Mouse (Mus musculus) myocyte (in vitro differentiated cells): ENCODE results near the gene Nxn. TPM values are rescaled to one million over a fixed set of nuclear protein-coding genes. Genes with fewer than 3 reads are reported as not detected.

ENCODE experiments used
- H3K27me3 ChIP-seq: one replicate; pipeline ENCODE4 v1.6.1; 2011; ENCODE audit not compliant: control insufficient read depth, insufficient read depth, insufficient read length
- H3K36me3 ChIP-seq: one replicate; pipeline ENCODE4 v1.6.1; 2011; ENCODE audit not compliant: control insufficient read depth, insufficient read depth
- H3K4me2 ChIP-seq: one replicate; pipeline ENCODE4 v1.6.1; 2011; ENCODE audit warnings: low read depth, control low read depth
- H3K4me3 ChIP-seq: one replicate; pipeline ENCODE4 v1.5.1; 2011; ENCODE audit warnings: mild to moderate bottlenecking, control low read depth, moderate library complexity
- H3K79me2 ChIP-seq: one replicate; pipeline ENCODE4 v1.6.1; 2011; ENCODE audit not compliant: control insufficient read depth, insufficient read depth
- H3ac ChIP-seq: one replicate; pipeline ENCODE4 v1.6.1; 2011; ENCODE audit not compliant: control insufficient read depth, insufficient read length
- CEBPB ChIP-seq: IDR thresholded peaks from 2 replicates; pipeline ENCODE4 v1.6.1; 2011; ENCODE audit warnings: mild to moderate bottlenecking, moderate library complexity; ENCODE audit not compliant: poor library complexity, insufficient read depth, severe bottlenecking
- E2F4 ChIP-seq: IDR thresholded peaks from one replicate; pipeline ENCODE4 v1.6.1; 2011; ENCODE audit warnings: mild to moderate bottlenecking, control low read depth, moderate library complexity; ENCODE audit not compliant: insufficient read depth
- MAX ChIP-seq: IDR thresholded peaks from one replicate; pipeline ENCODE4 v1.6.1; 2011; ENCODE audit warnings: low read depth, mild to moderate bottlenecking, control low read depth
- MYOD1 ChIP-seq, 3 experiments: IDR thresholded peaks; one replicate each; pipeline ENCODE4 v1.6.1; 2011; ENCODE audit warnings: control low read depth in 2 of 3, low read depth in 2 of 3, mild to moderate bottlenecking in 2 of 3, moderate library complexity in 1 of 3; ENCODE audit not compliant: insufficient read length in 2 of 3, control insufficient read depth in 1 of 3
- MYOG ChIP-seq, 3 experiments: IDR thresholded peaks; one replicate each; pipeline ENCODE4 v1.6.1; 2011; ENCODE audit warnings: control low read depth in 2 of 3, low read depth in 2 of 3, mild to moderate bottlenecking in 2 of 3; ENCODE audit not compliant: insufficient read length in 2 of 3, control insufficient read depth in 1 of 3, insufficient read depth in 1 of 3
- POLR2A ChIP-seq: IDR thresholded peaks from one replicate; pipeline ENCODE4 v1.6.1; 2011; ENCODE audit warnings: low read depth, mild to moderate bottlenecking, control low read depth, moderate library complexity; ENCODE audit not compliant: insufficient read length
- POLR2AphosphoS2 ChIP-seq: IDR thresholded peaks from one replicate; pipeline ENCODE4 v1.6.1; 2011; ENCODE audit warnings: low read depth, control low read depth; ENCODE audit not compliant: insufficient read length
- REST ChIP-seq: IDR thresholded peaks from one replicate; pipeline ENCODE4 v1.6.1; 2011; ENCODE audit warnings: mild to moderate bottlenecking, control low read depth, moderate library complexity; ENCODE audit not compliant: insufficient read depth, insufficient read length
- SRF ChIP-seq: IDR thresholded peaks from one replicate; pipeline ENCODE4 v1.6.1; 2011; ENCODE audit warnings: low read depth; ENCODE audit not compliant: control insufficient read depth, insufficient read length
- TCF12 ChIP-seq: IDR thresholded peaks from one replicate; pipeline ENCODE4 v1.6.1; 2011; ENCODE audit warnings: mild to moderate bottlenecking, control low read depth; ENCODE audit not compliant: poor library complexity, insufficient read depth, severe bottlenecking
- TCF3 ChIP-seq: IDR thresholded peaks from one replicate; pipeline ENCODE4 v1.6.1; 2011; ENCODE audit warnings: low read depth, control low read depth; ENCODE audit not compliant: insufficient read length
- USF1 ChIP-seq: IDR thresholded peaks from one replicate; pipeline ENCODE4 v1.6.1; 2011; ENCODE audit warnings: low read depth, mild to moderate bottlenecking, control low read depth, moderate library complexity
- polyA plus RNA-seq: library from polyadenylated mRNA; unstranded; fragments of >200 nt; fragmentation: generic; extraction: Trizol; gene quantifications from one replicate; pipeline ENCODE4 v1.2.1, GENCODE M21; 2012; ENCODE audit warnings: missing spikeins

The Nxn gene
- polyA plus RNA-seq, 1 experiment: 76.8 TPM

DNA sequence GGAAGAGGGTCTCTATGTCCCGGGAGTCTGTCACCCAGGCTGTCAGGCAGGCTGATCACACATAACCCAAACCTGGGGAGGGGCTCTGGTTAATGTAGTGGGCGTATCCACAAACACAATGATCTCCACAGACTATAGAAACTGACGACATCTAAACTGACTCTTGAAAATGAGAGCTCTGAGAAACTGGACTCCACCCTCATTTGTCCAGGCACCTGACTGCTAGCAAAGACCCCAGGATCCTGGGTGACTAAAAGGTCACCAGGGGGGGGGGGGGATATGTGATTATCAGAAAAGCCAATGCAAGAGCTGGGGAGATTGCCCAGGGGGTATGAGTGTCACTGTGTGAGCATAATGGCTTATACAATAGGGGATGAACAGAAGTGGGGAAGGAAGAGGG is 13.2 kb downstream of the Nxn start:
- H3ac ChIP-seq: no peak overlapping the region
- no peak for TF ChIP-seq SRF
- TF ChIP-seq MAX: no peak
- no peak for TF ChIP-seq USF1
- no peak for TF ChIP-seq MYOG (IDR thresholded peaks at IDR 0.05; ENCODE audit: control insufficient read depth in 1 of 3, insufficient read depth in 1 of 3, insufficient read length in 2 of 3, low read depth in 2 of 3)
- no peak for TF ChIP-seq MYOD1 (IDR thresholded peaks at IDR 0.05; ENCODE audit: control insufficient read depth in 1 of 3, insufficient read length in 2 of 3, low read depth in 2 of 3)
- no peak for TF ChIP-seq E2F4
- TF ChIP-seq CEBPB: no peak
- TF ChIP-seq TCF3: no peak
- TF ChIP-seq TCF12: no peak
- TF ChIP-seq REST: no peak
- no peak for TF ChIP-seq POLR2A
- no peak for TF ChIP-seq POLR2AphosphoS2

GRCm38 (mm10) chr11:76385017-76385416 is 13.9 kb downstream of the Nxn start:
- Histone ChIP-seq H3K27me3 (no peaks in the 10 kb centered on the region), H3K4me2 (no peak overlapping the region), H3ac (no peak overlapping the region), H3K36me3 (no peaks in the 10 kb centered on the region), H3K4me3 (no peak overlapping the region), H3K79me2 (peaks cover 93% of the 10 kb centered on the region)
- no peak for TF ChIP-seq MYOD1 (IDR thresholded peaks at IDR 0.05; ENCODE audit: control insufficient read depth in 1 of 3, insufficient read length in 2 of 3, low read depth in 2 of 3)
- no peak for TF ChIP-seq POLR2A

More for the DNA sequence above, 13.2 kb downstream of the Nxn start:
- Histone ChIP-seq H3K27me3 (no peaks in the 10 kb centered on the region), H3K4me3 (no peak overlapping the region), H3K79me2 (peaks cover 94% of the 10 kb centered on the region), H3K4me2 (no peak overlapping the region), H3K36me3 (no peaks in the 10 kb centered on the region)

DNA sequence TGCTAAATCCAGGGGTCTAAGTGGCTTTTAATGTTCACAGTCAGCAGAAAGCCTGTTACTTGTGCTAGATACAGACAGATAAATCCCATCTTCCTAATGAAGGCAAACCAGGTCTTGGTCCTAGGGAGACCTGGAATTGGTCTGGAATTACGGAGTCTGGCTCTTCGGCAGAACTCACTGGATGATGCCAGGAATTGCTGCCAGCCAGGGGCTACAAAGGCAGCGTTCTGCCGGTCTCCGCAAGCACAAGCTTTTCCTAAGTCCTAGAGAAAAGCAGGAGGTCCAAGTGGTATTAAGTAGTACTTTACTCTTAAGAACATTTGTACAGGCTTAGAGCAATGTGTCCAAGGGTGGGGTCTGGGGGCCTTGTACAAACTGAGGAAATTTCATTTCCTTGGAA is 14.6 kb downstream of the Nxn start:
- Histone ChIP-seq H3K36me3 (no peaks in the 10 kb centered on the region), H3K27me3 (no peaks in the 10 kb centered on the region), H3K4me2 (no peak overlapping the region), H3ac (no peak overlapping the region), H3K4me3 (no peak overlapping the region), H3K79me2 (peaks cover 92% of the 10 kb centered on the region)
- no peak for TF ChIP-seq TCF12
- no peak for TF ChIP-seq MYOD1 (IDR thresholded peaks at IDR 0.05; ENCODE audit: control insufficient read depth in 1 of 3, insufficient read length in 2 of 3, low read depth in 2 of 3)

DNA sequence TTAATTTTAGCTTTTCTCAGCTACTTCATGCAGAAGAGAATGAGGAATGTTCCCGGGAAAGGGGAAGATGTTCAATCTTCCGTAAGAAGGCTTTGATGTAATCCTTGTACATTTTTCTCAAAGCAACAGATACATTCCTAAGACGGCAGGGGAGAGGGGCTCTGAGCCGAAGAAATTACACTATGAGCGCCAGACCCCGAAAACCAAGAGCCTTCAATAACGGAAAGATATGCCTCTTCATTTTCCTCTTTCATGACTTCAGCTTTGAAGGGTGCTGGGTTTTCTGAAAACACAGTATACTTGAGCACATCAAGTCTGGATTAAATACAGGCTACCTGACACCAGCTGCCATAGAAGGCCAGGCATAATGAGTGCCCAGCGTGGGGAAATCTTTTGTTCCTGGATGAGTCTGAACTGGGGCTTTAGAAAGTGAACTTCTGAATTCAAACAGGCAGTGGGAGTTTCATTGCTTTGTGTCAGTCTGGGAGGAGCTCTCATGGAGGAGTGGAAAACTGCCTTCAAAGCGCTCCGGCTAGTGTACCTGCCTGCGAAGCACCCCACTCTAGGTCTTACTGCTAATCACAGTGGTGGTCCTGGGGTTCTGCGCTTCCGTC is 16.1 kb downstream of the Nxn start:
- Histone ChIP-seq H3K27me3 (no peaks in the 10 kb centered on the region), H3K36me3 (no peaks in the 10 kb centered on the region), H3K4me2 (no peak overlapping the region), H3K4me3 (no peak overlapping the region), H3ac (no peak overlapping the region), H3K79me2 (peaks cover 92% of the 10 kb centered on the region)
- no peak for TF ChIP-seq TCF12
- no peak for TF ChIP-seq POLR2A

DNA sequence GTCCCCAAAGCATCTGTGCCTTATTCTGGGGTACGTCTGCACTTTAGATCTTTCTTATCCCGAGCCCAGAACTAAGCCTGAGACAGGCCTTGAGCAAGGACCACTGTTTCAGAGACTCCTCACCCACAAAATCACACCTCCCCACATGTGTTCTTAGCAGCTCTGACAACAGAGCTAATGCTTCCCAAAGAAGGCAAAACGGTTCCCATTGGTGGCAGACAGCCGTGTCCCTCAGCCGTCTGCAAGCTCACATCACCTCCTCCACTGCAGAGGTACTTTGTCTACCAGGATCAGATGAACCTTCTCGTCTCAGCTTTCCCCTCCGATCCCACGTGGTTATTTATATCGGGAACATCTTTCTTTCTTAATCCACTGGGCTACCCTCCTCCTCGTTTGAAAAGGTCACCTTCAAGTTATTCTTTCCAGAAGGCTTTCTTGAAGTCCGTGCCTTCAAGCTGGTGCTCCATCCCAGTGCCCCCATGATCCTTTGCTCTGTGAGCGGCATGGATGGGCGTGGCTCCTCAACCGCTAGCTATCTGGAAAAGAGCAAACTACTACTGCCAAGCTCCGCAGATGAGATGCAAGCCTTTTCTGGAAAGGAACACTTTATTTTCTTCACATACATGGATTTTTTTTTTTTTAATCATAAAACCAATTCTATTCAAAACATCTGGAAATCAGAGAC is 17.6 kb downstream of the Nxn start:
- Histone ChIP-seq H3K27me3 (no peaks in the 10 kb centered on the region), H3K36me3 (no peaks in the 10 kb centered on the region), H3K4me2 (no peak overlapping the region), H3K4me3 (no peak overlapping the region), H3ac (no peak overlapping the region), H3K79me2 (peaks cover 90% of the 10 kb centered on the region)
- no peak for TF ChIP-seq MYOG (IDR thresholded peaks at IDR 0.05; ENCODE audit: control insufficient read depth in 1 of 3, insufficient read depth in 1 of 3, insufficient read length in 2 of 3, low read depth in 2 of 3)
- TF ChIP-seq TCF12: no peak
- TF ChIP-seq TCF3: no peak
- no peak for TF ChIP-seq SRF
- no peak for TF ChIP-seq POLR2A
- TF ChIP-seq USF1: no peak
- TF ChIP-seq MYOD1 (IDR thresholded peaks at IDR 0.05; ENCODE audit: control insufficient read depth in 1 of 3, insufficient read length in 2 of 3, low read depth in 2 of 3): no peak
- TF ChIP-seq POLR2AphosphoS2: no peak
- no peak for TF ChIP-seq E2F4
- no peak for TF ChIP-seq MAX
- no peak for TF ChIP-seq REST
- no peak for TF ChIP-seq CEBPB
